Mouse (Mus musculus) hindbrain, embryonic 10.5 days (tissue): ENCODE data around the gene Tubgcp2. TPM values are rescaled to one million over a fixed set of nuclear protein-coding genes. Genes with fewer than 3 reads are reported as not detected.

ENCODE experiments used
- DNase-seq: peaks from one replicate; pipeline ENCODE4 v3.0.0-alpha.2; 2017; ENCODE audit warnings: low spot score
- H3K27ac ChIP-seq: fragments of 300-500 bp; sonication (generic); 2 replicates; pipeline ENCODE4 v1.5.1; 2016; ENCODE audit warnings: mild to moderate bottlenecking, moderate library complexity
- H3K27me3 ChIP-seq: fragments of 300-500 bp; sonication (generic); 2 replicates; pipeline ENCODE4 v1.6.1; 2016; ENCODE audit warnings: mild to moderate bottlenecking; ENCODE audit not compliant: poor library complexity, insufficient read depth, severe bottlenecking
- H3K36me3 ChIP-seq: fragments of 300-500 bp; sonication (generic); 2 replicates; pipeline ENCODE4 v1.6.1; 2016; ENCODE audit warnings: mild to moderate bottlenecking, moderate library complexity
- H3K4me1 ChIP-seq: fragments of 300-500 bp; sonication (generic); replicated peaks from 2 replicates; pipeline ENCODE4 v1.6.1; 2016; ENCODE audit warnings: mild to moderate bottlenecking
- H3K4me3 ChIP-seq: fragments of 300-500 bp; sonication (generic); 2 replicates; pipeline ENCODE4 v1.5.1; 2016; ENCODE audit warnings: mild to moderate bottlenecking, moderate library complexity
- H3K9me3 ChIP-seq: fragments of 300-500 bp; sonication (generic); 2 replicates; pipeline ENCODE4 v1.6.1; 2016; ENCODE audit warnings: mild to moderate bottlenecking, moderate library complexity
- WGBS: fragments of 180-500 bp; shearing (Covaris S2); methylation state at CpG from one replicate; pipeline ENCODE4 v1.1.7; 2016; 5-methylcytosine and 5-hydroxymethylcytosine counted together
- polyA plus RNA-seq: library from polyadenylated mRNA; unstranded; fragments of >200 nt; fragmentation: Nextera tagmentation; extraction: Ambion mirVana; gene quantifications from 2 replicates; pipeline ENCODE4 v1.2.1, GENCODE M21; 2016

The Tubgcp2 gene
- polyA plus RNA-seq, 1 experiment from 2014 or later, result 82.2 TPM

DNA sequence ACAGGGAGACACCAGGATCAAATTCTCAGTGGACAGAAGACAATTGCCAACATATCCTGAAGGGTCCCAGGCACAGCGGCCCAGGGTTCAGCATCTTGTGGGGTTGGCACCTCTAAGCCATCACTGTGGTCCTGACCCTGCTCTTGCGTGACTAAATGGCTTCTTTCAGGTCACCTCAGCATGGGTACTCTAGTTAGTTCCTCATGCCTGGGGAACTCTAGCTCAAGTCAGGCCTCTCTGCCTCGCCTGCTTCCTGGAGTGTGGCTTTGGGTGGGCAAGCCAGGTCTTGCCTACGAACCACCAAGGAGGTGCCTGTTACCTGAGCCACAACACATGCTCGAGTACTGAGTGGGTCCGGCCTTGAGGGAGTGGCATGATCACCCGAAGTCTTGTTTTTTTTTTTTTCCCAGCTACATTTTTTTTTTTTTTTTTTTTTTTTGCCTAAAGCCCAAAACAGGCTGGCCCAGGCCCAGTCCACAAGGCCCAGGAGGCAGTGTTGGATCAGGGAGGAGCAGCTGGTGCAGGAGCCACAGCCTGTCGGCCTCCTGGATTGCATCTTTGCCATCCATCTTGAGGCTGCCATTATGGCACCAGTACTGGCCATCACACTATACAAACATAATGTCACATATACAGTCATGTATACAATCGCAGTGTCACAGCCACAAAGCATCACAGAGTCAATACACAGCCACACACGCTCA, 66.1 kb downstream of the Tubgcp2 start:
- H3K27ac ChIP-seq, result no peak overlapping the region
- 76% methylated on average over 10 of the region's 10 CpGs for WGBS
- peaks cover 24% of the 10 kb centered on the region for H3K4me1 ChIP-seq
- no peaks in the 10 kb centered on the region for H3K36me3 ChIP-seq
- no peak for DNase-seq
- no peak overlapping the region for H3K4me3 ChIP-seq
- H3K27me3 ChIP-seq, result peaks cover 29% of the 10 kb centered on the region
- no peaks in the 10 kb centered on the region for H3K9me3 ChIP-seq

DNA sequence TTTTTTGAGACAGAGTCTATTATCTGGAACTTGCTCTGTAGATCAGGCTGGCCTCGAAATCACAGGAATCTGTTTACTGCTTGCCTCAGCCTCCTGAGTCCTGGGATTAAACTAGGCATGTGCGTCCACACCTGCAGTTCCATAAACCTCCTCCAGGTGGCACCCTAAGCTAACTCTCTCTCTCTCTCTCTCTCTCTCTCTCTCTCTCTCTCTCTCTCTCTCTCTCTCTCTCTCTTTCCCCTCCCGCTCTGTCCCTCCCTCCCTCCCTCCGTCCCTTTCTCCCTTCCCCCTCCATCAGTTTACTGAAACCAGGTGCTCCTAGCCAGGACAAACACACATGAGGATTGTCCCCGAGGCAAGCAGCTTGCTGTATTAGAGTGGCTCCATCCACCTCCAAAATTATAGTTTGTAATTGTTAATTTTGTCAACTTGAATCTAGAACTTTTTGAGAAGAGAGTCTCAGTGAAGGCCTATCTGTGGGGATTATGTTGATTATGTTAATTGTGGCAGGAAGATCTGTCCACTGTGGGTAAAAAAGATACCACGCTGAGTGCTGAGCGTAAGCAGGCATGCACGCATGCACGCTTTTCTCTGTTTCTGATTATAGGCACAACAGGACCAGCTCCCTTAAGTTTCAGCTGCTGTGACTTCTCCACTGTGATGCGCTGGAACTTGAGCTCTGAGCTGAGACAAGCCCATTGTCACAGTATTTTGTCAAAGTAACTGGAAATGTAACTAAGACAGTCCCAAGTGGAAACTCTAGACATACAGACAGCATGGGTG, 66.9 kb downstream of the Tubgcp2 start:
- Histone ChIP-seq H3K36me3 (no peaks in the 10 kb centered on the region), H3K4me1 (peaks cover 24% of the 10 kb centered on the region), H3K4me3 (no peak overlapping the region), H3K27ac (no peak overlapping the region), H3K9me3 (no peaks in the 10 kb centered on the region), H3K27me3 (peaks cover 29% of the 10 kb centered on the region)
- peak; percentile 80 for DNase-seq
- WGBS, result 31% methylated on average over 10 of the region's 10 CpGs

DNA sequence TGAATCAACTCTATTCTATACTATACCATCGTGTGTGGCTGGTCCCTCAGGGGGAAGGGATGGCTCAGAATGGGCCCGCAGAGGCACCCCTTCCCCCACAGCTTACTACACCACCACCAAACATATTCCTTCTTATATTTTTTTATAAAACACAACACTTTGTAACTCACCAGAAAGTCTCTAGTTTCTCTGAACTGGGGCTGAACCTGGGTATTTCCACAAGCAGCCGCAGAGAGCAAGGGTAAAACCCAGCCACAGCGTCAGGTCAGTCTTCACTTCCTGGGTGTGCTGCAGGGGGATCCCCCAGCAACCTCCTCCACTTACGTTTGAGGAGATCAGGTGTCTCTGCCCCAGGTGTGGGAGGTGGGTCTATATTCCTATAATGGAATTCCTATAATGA, 68.0 kb downstream of the Tubgcp2 start:
- WGBS, result 50% methylated on average over 5 of the region's 5 CpGs
- H3K4me3 ChIP-seq, result no peak overlapping the region

DNA sequence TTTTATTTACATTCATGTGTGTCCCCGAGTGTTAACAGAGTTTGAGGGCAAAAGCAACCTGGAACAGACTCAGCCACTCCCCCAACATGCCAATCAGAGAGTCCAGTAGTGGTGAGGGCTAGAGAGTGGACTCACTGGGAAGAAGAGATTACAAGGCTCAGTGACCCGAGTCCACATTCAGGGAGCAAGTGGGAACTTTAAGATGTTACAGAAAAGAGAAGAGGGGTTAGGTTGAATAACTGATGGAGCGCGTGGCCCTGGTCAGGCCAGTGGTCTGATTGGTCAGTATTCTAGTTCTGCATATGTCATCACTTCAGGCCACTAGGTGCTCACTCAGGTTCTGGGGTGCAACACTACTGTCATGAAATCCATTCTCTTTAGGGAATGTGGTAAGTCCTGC, 69.3 kb downstream of the Tubgcp2 start:
- H3K27ac ChIP-seq, result no peak overlapping the region
- 16% methylated on average over 4 of the region's 4 CpGs for WGBS
- no peaks in the 10 kb centered on the region for H3K36me3 ChIP-seq
- H3K27me3 ChIP-seq, result peaks cover 29% of the 10 kb centered on the region
- H3K4me3 ChIP-seq, result no peak overlapping the region
- no peak for DNase-seq
- peaks cover 24% of the 10 kb centered on the region for H3K4me1 ChIP-seq
- no peaks in the 10 kb centered on the region for H3K9me3 ChIP-seq

More for the DNA sequence above, 68.0 kb downstream of the Tubgcp2 start:
- no peaks in the 10 kb centered on the region for H3K9me3 ChIP-seq
- no peak for DNase-seq
- peaks cover 29% of the 10 kb centered on the region for H3K27me3 ChIP-seq
- peaks cover 24% of the 10 kb centered on the region for H3K4me1 ChIP-seq
- no peak overlapping the region for H3K27ac ChIP-seq
- no peaks in the 10 kb centered on the region for H3K36me3 ChIP-seq

DNA sequence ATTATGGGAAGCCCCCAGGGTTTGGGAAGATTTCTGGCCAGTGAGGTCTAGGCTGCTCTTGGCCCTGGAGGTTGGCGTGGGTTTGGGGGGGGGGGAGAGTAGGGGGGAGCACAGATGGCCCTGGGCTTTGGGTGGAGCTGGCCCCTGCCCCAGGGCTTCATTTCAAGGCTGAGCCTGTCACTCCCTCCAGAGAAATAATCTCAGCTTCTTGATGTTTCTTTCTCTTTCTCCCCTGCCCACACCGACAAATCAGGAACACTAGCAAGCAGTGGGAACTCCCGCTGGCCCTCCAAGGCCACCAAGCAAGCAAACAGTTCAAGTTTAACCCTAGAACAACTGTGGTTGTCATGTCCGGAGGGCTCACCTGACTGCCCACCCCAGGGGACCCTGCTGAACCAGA, 72.7 kb downstream of the Tubgcp2 start:
- Histone ChIP-seq H3K4me1 (peaks cover 8% of the 10 kb centered on the region), H3K27ac (no peak overlapping the region), H3K27me3 (peaks cover 23% of the 10 kb centered on the region), H3K4me3 (no peak overlapping the region), H3K9me3 (no peaks in the 10 kb centered on the region), H3K36me3 (no peaks in the 10 kb centered on the region)
- WGBS, result 62% methylated on average over 4 of the region's 4 CpGs
- DNase-seq, result no peak

DNA sequence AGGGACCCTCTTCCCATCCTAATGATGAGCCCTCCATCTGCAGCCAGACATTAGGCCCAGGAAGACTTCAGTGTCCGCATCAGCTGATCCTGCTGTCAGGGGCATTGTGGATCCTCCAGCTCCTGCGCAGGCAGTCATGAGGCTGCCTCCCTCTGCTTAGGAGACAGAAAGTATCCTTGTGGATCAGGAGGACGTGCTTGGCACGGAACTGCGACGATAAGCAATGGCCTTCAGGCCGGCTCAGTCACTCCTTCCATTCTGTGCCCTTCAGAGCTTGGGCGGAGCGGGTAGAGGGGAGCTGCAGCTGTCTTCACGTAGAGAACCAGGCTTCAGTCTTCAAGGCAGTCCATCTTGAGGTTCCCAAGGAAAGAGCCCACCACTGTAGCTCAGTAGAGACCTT, 75.3 kb downstream of the Tubgcp2 start:
- Histone ChIP-seq H3K27me3 (peaks cover 25% of the 10 kb centered on the region), H3K4me1 (peaks cover 7% of the 10 kb centered on the region), H3K27ac (no peak overlapping the region), H3K9me3 (no peaks in the 10 kb centered on the region), H3K4me3 (no peak overlapping the region), H3K36me3 (no peaks in the 10 kb centered on the region)
- 88% methylated on average over 10 of the region's 10 CpGs for WGBS
- DNase-seq, result no peak

DNA sequence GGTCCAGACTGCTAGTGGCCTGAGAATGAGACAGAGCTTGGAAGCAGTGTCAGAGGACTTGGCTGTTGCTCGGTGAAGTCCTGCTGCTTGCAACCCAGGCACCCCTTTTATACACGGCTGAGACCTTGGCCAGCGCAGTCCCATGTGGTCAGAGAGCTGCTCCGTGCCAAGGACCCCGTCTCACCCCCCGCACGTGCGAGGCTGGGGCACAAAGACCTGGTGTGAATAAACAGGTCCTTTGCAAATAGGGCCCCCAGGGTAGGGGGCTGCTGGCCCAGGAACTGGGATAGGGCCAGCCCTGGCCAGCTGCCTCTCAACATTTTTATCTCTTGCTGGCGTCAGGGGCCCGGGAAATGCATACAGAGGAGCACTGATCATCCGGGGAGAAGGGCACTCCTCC, 78.5 kb downstream of the Tubgcp2 start:
- H3K27ac ChIP-seq, result no peak overlapping the region; the same call in 1 of the 2 replicates
- DNase-seq, result no peak
- H3K36me3 ChIP-seq, result no peaks in the 10 kb centered on the region
- 40% methylated on average over 11 of the region's 11 CpGs for WGBS
- H3K4me1 ChIP-seq, result peaks cover 7% of the 10 kb centered on the region
- peaks cover 35% of the 10 kb centered on the region for H3K27me3 ChIP-seq
- H3K4me3 ChIP-seq, result no peak overlapping the region
- H3K9me3 ChIP-seq, result no peaks in the 10 kb centered on the region

DNA sequence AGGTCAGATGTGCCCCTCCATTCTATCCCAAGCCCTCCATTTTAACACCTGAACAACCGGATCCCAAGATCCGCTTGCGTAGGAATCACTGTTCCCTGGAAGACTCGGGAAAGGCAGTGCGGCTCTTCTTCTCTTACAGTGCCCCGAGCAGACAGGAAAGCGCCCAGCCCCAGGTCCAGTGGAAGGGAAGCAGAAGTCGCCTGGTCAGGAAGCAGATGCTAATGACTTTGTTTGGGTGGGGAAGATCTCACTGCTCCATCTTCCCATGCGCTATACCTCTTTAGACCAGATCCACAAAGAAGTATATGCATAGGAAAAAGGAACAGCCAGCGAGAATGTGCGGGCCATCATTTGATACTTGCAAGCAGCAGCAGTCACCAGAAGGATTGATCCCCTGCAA, 79.0 kb downstream of the Tubgcp2 start:
- no peak overlapping the region for H3K27ac ChIP-seq
- H3K27me3 ChIP-seq, result peaks cover 38% of the 10 kb centered on the region
- H3K4me1 ChIP-seq, result peaks cover 8% of the 10 kb centered on the region
- H3K36me3 ChIP-seq, result no peaks in the 10 kb centered on the region
- WGBS, result 61% methylated on average over 11 of the region's 11 CpGs
- H3K4me3 ChIP-seq, result no peak overlapping the region
- no peaks in the 10 kb centered on the region for H3K9me3 ChIP-seq
- no peak for DNase-seq

DNA sequence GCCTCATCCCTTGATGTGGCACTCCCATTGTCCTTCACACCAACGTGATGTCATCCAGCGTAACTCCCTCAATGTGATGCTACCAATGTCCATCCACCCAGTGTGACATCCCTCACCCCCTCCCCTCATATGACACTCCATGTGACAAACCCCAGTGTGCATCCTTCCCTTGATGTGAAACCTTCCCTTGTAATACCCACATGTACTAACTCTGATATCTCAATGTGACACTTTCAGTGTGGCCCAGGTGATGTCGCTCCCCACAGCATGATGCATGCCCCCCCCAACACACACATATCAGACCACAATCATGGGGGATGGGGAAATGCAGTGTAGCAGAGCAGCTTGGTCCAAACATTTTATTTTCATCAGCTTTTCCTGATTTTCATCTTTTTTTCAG, 79.8 kb downstream of the Tubgcp2 start:
- H3K27me3 ChIP-seq, result peaks cover 46% of the 10 kb centered on the region
- no peak overlapping the region for H3K27ac ChIP-seq
- no peaks in the 10 kb centered on the region for H3K36me3 ChIP-seq
- 83% methylated on average over 3 of the region's 3 CpGs for WGBS
- H3K9me3 ChIP-seq, result no peaks in the 10 kb centered on the region
- H3K4me1 ChIP-seq, result peaks cover 16% of the 10 kb centered on the region
- no peak overlapping the region for H3K4me3 ChIP-seq
- DNase-seq, result no peak

DNA sequence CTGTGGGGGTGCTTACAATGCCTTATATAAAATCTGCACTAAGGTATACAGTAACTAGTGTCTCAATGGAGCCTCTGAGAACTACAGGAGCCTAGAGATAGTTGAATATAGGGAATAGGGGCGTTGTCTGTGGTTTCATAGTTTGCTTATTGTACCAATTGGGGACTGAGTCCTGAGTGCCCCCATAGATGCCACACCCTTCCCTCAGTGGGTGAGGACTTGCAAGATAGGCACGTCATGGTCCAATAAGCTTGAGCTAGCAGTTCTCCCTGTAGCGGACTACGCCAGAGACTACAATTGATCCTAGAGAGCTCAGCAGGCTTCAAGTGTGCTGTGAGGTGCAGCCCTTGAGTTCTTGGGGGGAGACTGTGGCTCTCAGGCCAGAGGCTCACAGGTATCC, 81.0 kb downstream of the Tubgcp2 start:
- Histone ChIP-seq H3K27ac (no peak overlapping the region), H3K36me3 (no peaks in the 10 kb centered on the region), H3K4me1 (peaks cover 25% of the 10 kb centered on the region), H3K4me3 (no peak overlapping the region), H3K27me3 (peaks cover 42% of the 10 kb centered on the region), H3K9me3 (no peaks in the 10 kb centered on the region)
- WGBS, result 85% methylated on average over 4 of the region's 4 CpGs
- no peak for DNase-seq

DNA sequence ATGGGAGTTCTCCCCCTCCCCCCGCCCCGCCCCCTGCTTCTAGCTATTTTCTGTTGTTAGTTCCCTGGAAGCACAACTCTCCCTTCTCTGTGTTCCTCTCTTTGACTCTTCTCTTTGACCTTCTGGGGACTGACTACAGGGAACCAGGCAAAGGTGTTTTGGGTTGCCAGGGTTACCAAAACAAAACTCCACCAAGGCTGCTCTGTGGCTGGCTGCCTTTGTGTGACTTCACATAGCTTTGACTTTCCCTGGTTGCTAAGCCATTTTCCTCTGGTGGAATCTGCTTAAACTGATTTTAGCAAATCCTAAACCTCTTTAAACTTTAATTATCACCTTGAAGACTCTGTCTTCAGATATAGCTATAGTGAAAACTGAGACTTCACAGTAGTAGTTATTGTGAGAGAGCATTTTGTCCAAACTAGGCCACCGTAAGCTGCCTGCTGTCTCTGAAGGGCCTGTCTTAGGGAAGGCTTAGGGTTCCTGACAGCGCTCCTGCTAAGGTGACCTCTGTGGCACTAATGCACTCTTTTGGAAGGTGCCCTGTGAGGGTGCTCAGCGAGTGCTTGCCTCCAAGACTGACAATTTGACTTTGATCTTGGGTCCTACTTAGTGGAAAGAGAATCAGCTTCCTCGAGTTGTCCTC, 84.4 kb downstream of the Tubgcp2 start:
- DNase-seq, result peak; percentile 42
- Histone ChIP-seq H3K36me3 (no peaks in the 10 kb centered on the region), H3K4me3 (no peak overlapping the region), H3K9me3 (no peaks in the 10 kb centered on the region), H3K27me3 (peaks cover 62% of the 10 kb centered on the region), H3K4me1 (peaks cover 29% of the 10 kb centered on the region), H3K27ac (no peak overlapping the region; the same call in 1 of the 2 replicates)
- WGBS, result 47% methylated on average over 6 of the region's 6 CpGs

DNA sequence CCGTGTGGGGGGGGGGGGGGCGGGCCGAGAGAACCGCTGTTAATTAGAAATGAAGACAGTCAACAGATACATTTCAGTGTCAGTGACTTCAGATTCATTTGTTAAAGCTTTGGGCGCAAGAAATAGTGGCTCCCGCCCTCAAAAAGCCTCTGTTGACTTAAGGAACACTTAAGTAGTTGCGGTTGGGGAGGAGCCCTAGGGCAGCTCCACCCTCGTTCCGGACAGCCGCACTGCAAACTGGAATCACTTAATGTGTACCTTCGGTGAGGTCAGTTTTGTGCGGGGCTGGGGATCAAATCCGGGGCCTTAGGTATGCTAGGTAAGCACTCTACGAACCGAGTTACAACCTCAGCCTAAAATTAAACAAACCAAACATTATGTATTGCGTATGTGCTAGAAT, 85.4 kb downstream of the Tubgcp2 start:
- Histone ChIP-seq H3K27me3 (peaks cover 68% of the 10 kb centered on the region), H3K36me3 (no peaks in the 10 kb centered on the region), H3K9me3 (no peaks in the 10 kb centered on the region), H3K27ac (no peak overlapping the region), H3K4me3 (peak overlapping the region; percentile 60), H3K4me1 (peaks cover 29% of the 10 kb centered on the region)
- 4% methylated on average over 16 of the region's 16 CpGs for WGBS
- no peak for DNase-seq
